Mouse (Mus musculus): ENCODE measurements around the gene Stk10.

Stk10 gene

GRCm38 (mm10) chr11:32627900-32628299 is 94.8 kb downstream of the Stk10 start:
- peak; percentile 39 for DNase-seq (ENCODE audit: low read depth, low spot score)

GRCm38 (mm10) chr11:32629713-32630211 is 96.7 kb downstream of the Stk10 start:
- no peak for DNase-seq (ENCODE audit: low read depth, low spot score)

- no peak for DNase-seq (ENCODE audit: low read depth, low spot score)
These were observed 99.6 kb downstream of the Stk10 start for GRCm38 (mm10) chr11:32632671-32633070.

DNA sequence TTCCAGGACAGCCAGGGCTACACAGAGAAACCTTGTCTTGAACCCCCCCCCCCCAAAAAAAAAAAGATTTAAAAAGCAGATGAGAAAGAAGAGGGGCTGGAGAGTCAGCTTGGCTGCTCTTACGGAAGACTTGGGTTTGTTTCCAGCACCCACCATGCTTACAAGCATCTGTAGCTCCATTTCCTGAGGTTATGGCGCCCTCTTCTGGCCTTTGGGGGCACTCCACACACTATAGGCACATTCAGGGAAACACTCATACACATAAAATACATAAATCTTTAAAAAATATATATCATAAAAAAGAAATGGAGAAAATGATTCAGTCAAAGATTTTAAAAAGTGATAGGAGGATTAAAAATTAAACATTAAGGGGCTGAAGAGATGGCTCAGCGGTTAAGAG is 100.4 kb downstream of the Stk10 start:
- DNase-seq (ENCODE audit: low read depth, low spot score): no peak

DNA sequence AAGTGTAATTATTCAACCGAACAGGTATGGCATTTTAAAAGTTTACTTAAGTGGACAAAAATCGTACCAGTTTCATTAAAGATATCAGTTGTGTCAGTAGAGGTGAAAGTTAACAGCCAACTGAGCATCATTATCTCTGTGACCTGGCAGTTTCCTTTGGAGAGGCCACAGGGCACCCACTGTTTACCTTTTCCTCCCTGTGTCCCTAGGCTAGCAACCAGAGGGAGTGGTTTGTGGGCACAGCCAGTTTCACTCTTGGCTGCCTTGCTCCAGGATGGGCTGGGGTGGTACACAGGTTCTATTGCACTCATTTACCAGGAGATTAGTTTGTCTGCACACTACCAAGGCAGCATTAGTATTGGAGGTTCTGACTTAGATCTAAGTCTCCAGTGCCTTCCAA is 101.0 kb downstream of the Stk10 start:
- no peak for DNase-seq (ENCODE audit: low read depth, low spot score)

DNA sequence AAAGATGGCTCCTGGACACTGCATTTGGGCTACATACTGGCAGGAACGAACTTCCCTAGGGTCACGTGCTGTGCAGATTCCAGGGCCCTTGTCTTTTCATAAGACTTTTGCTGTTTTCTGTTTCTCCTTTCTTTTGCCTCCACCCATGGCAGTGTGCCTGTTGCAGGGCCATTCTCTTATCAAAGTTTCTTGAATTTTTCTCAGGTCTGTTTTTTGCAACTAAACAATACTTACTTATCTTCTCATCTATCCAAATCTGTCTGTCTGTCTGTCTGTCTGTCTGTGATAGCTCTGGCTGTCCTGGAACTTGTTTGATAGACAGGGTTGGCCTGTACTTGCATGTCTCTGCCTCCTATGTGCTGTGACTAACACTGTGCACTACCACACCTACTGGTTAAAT is 101.7 kb downstream of the Stk10 start:
- no peak for DNase-seq (ENCODE audit: low read depth, low spot score)

GRCm38 (mm10) chr11:32636275-32636674 is 103.2 kb downstream of the Stk10 start:
- no peak for DNase-seq (ENCODE audit: low read depth, low spot score)

DNA sequence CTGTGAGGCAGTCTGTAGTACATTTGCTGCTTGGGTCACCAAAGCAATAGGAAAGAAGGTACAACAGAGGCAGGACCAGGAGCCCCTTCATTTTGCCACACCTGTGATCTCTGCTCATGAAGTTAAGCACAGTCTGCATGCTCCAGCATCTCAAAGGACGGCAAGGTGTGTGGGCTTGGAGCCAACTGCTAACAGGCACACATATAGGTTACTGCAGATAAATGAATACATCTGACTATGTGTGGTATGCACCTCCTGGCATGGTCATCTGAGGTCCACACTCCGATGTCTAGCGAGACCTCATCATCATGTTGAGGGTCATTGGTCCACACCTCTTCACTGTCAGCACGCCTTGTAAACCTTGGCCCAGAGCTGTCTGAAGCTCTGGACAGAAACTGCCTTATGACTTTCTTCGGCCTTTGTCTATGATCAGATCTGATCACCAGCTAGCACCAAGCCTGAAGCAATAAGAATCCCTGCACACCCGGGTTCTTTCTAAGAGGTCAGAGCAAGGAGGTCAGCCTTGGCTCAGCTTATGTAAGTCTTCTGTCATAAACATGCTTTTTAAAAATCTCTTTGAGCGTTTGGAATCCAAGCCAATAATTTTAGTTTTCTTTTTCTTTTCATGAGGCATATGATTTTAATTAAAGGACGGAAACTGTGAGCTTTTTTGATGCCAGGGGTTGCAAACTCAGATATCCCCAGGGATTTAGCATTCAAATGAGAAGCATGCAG is 105.6 kb downstream of the Stk10 start:
- DNase-seq (ENCODE audit: low read depth, low spot score): peak; percentile 25

DNA sequence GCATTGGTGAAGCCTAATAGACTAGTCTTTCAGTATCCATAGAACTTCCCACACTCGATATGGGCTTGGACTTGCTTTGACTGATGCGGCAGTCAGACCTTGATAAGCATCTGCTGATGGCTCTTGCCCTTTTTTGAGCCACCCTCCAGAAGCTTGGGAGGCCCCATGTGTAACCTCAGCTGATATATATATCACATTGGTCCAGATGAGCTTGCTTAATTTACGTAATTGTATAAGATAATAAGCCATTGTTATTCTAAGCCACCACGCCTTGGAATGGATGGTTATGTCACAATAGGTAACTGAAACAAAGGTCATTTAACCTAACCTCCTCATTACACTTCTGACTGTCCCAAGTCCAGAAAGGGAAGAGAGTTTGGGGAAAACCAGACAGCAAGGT is 107.5 kb downstream of the Stk10 start:
- DNase-seq (ENCODE audit: low read depth, low spot score): no peak

DNA sequence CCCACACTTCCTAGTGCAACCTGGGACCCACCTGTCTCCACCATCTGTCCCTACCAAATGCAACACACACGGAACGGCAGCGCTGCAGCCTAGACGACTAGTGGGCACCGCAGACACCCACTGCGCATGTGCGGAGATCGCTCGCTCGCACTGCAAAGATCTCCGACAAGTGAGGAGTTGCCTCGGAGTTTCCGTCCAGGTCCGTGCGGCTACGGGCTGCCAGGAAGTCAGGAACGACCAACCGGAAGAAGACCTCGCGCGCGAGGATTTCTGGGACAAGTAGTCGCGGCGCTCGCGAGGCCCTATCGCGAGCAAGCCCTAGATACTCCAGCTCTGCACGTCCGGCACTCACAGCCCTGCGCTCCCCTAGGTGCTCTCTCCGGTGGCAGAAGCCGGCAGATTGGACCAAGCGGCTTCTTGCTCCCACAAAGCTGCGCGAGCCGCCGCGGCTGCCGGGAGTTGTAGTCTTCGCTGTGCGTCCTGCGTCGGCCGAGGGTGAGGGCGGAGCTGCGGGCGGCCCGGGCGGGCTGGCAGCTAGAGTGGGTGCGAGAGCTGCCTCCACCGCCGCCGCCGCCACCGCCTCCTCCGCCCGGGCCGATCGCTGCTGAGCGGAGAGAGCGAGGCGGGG is 109.3 kb downstream of the Stk10 start, which contains the start of gene Fbxw11:
Gene Fbxw11 (plus strand): TSS at position 476 of the 628 bp plus-strand sequence.
- DNase-seq (ENCODE audit: low read depth, low spot score): peak; percentile 99

GRCm38 (mm10) chr11:32642899-32643886 is 110.1 kb downstream of the Stk10 start:
- peak; percentile 57 for DNase-seq (ENCODE audit: low read depth, low spot score)

GRCm38 (mm10) chr11:32644010-32644409 is 110.9 kb downstream of the Stk10 start:
- DNase-seq (ENCODE audit: low read depth, low spot score): peak; percentile 36

- no peak for DNase-seq (ENCODE audit: low read depth, low spot score)
These were observed 114.2 kb downstream of the Stk10 start for GRCm38 (mm10) chr11:32647265-32647664.

- no peak for DNase-seq (ENCODE audit: low read depth, low spot score)
These were observed 117.2 kb downstream of the Stk10 start for GRCm38 (mm10) chr11:32650236-32650749.

DNA sequence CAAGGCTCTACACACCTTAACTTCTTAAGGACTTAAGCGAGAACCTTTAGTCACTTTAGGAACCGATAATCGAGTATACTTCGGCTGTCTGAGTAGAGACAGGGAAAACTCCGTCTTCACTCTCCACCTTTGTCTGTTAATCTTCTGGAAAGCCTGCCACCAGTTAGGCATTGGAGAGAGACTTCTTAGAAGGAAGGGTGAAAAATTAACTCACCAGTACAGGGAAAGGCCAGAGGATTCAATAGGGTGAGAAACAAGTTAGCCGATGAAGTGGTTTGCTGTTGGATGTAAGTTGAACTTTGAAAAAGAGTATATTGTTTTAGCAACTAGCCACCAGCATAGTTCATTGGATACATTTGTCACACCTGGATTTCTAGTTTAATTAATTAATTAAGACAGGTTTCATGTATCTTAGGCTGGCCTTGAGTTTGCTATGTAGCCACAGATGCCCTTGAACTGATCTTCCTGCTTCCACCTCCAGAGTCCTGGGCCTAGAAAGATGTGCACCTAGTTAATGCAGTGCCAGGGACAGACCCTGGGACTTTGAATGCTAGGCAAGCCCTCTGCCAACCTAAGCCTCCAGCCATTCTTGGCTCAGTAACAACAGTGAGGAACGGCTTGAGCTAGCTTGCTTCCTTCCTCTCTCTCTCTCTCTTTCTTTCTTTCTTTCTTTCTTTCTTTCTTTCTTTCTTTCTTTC is 117.9 kb downstream of the Stk10 start:
- no peak for DNase-seq (ENCODE audit: low read depth, low spot score)

DNA sequence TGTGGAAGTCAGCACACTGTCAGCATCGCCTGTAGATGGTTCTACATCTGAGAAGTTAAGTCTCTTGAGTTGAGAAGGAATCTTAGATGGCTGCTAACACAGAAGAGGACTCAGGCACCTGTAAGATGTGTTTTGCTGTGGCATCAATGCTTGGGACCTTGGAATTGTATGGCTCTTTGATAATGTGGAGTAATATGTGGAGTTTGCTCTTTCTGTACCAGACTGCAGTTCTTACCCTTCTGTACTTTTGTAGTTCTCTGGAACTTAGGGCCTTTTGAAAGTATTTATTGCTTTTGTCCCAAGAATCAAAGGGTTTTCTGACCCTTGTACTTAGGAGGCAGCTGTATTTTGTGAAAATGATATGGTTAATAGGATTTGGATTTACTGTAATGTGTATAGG is 118.6 kb downstream of the Stk10 start:
- DNase-seq (ENCODE audit: low read depth, low spot score): no peak

- DNase-seq (ENCODE audit: low read depth, low spot score): peak; percentile 86
These were observed 129.1 kb downstream of the Stk10 start for GRCm38 (mm10) chr11:32662082-32662656.

DNA sequence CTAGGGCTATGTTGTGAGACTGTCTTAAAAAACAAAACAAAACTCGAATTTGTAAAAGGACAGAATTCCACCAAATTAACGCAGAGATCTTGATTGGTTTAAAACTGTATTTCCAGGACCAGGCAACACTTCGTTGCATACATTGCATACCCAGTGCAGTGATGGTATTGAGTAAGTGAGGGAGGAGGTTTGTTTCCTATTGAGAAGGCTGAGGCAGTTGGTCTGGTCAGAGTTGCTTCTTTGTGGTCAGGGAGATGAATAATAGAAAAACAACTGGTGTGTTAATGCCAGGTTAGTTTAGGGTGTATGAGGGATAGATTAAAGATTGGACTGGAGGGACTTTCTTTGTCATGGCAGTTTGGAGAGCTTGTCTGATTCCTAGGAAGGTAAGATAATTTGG is 132.5 kb downstream of the Stk10 start:
- no peak for DNase-seq (ENCODE audit: low read depth, low spot score)

DNA sequence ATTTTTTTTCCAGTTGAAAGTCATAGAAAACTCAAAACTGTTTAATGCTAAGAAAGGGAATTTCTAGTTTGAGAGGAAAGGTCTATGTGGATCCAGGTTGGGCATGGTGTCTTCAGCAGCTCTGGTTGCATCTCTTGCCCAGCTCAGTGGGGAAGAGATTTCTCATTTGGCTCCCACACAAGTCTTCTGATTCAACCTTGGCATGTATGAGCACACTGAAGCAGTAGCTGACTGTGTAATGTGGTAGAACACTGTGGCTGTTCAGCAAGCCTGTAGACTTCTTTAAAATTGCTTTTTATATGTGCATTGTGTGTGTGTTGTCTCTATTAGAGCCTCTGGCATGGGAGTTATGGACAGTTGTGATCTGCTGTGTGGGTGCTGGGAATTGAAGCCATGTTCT is 133.9 kb downstream of the Stk10 start:
- DNase-seq (ENCODE audit: low read depth, low spot score): peak; percentile 94

DNA sequence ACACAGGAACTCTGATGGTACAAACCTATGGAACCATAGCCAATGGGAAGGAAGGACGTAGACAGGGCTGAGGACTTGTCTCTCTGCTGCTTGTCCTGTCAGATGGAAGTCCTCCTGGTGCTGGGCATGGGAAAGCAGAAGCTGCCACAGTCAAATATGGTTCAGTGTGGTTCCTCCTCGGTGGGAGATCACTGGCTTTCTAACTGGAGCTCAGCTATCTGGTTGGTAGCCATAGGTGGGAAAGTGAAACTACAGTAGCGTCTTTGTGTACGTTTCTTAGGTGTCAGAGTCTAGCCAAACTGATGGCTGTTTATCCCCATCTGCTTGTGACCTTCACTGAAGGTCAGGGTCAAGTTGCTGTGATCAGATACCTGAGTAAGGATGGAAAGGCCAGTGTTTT is 138.4 kb downstream of the Stk10 start:
- DNase-seq (ENCODE audit: low read depth, low spot score): no peak

Data from brain, adult 2 months (tissue).